Mouse (Mus musculus): ENCODE measurements at regions not wholly inside any gene's neighbourhood (a gene's known extent, or its start where the extent isn't known, plus 50 kb on each side); places are given as distances from the start of the nearest gene placed in this dataset.
"Not testable (repeated sequence)": the region's sequence is repeated elsewhere in the genome, so short reads cannot be mapped to it uniquely, and the experiment has no call there.

GRCm38 (mm10) chr10:99320797-99321196 lies 57.8 kb downstream of the Dusp6 start:
- DNase-seq, result no peak

GRCm38 (mm10) chr10:99323358-99323757 lies 60.3 kb downstream of the Dusp6 start:
- DNase-seq, result no peak

GRCm38 (mm10) chr10:99327501-99327900 lies 64.5 kb downstream of the Dusp6 start:
- DNase-seq, result no peak

GRCm38 (mm10) chr10:99328568-99328967 lies 65.5 kb downstream of the Dusp6 start:
- no peak for DNase-seq

GRCm38 (mm10) chr10:99329469-99329868 lies 66.4 kb downstream of the Dusp6 start:
- no peak for DNase-seq

- DNase-seq, result no peak
Observed at GRCm38 (mm10) chr10:99330519-99330918, 67.5 kb downstream of the Dusp6 start.

GRCm38 (mm10) chr10:99331876-99332275 lies 68.8 kb downstream of the Dusp6 start:
- no peak for DNase-seq

GRCm38 (mm10) chr10:99333831-99334230 lies 70.8 kb downstream of the Dusp6 start:
- no peak for DNase-seq

- DNase-seq, result no peak
Observed at GRCm38 (mm10) chr10:99336091-99336490, 73.1 kb downstream of the Dusp6 start.

GRCm38 (mm10) chr10:99338790-99339189 lies 75.8 kb downstream of the Dusp6 start:
- not testable (repeated sequence) for DNase-seq

- peak; percentile 55 to 56 for DNase-seq
Observed at GRCm38 (mm10) chr10:99339291-99339912, 76.4 kb downstream of the Dusp6 start.

GRCm38 (mm10) chr10:99340057-99340456 lies 77.0 kb downstream of the Dusp6 start:
- DNase-seq, result not testable (repeated sequence)

GRCm38 (mm10) chr10:99349125-99349716 lies 86.2 kb downstream of the Dusp6 start:
- DNase-seq, result no peak

GRCm38 (mm10) chr10:99353541-99354292 lies 90.7 kb downstream of the Dusp6 start:
- peak; percentile 6 to 12 for DNase-seq

GRCm38 (mm10) chr10:99354352-99354751 lies 91.3 kb downstream of the Dusp6 start:
- no peak for DNase-seq

GRCm38 (mm10) chr10:99355303-99355702 lies 92.3 kb downstream of the Dusp6 start:
- DNase-seq, result no peak

GRCm38 (mm10) chr10:99356221-99356620 lies 93.2 kb downstream of the Dusp6 start:
- no peak for DNase-seq

GRCm38 (mm10) chr10:99356883-99357282 lies 93.9 kb downstream of the Dusp6 start:
- DNase-seq, result no peak

- DNase-seq, result no peak
Observed at GRCm38 (mm10) chr10:99357347-99357746, 94.3 kb downstream of the Dusp6 start.

GRCm38 (mm10) chr10:99358256-99358655 lies 95.2 kb downstream of the Dusp6 start:
- DNase-seq, result peak; percentile 13 to 14

GRCm38 (mm10) chr10:99359439-99359866 lies 96.4 kb downstream of the Dusp6 start:
- DNase-seq, result no peak

- not testable (repeated sequence) for DNase-seq
Observed at GRCm38 (mm10) chr10:99360601-99361000, 97.6 kb downstream of the Dusp6 start.

GRCm38 (mm10) chr10:99366162-99366561 lies 103.1 kb downstream of the Dusp6 start:
- no peak for DNase-seq

GRCm38 (mm10) chr10:99367757-99368156 lies 104.7 kb downstream of the Dusp6 start:
- DNase-seq, result no peak

Data from B cell, adult 2 months (primary cell).